Mouse (Mus musculus): ENCODE results near the gene Gm10188.

The Gm10188 gene

GRCm38 (mm10) chr1:132226297-132227080, 3.1 kb downstream of the Gm10188 start:
- DNase-seq (ENCODE audit: low read depth, low spot score): no peak

GRCm38 (mm10) chr1:132222166-132222565, 7.4 kb downstream of the Gm10188 start:
- DNase-seq (ENCODE audit: low read depth, low spot score): no peak

- no peak for DNase-seq (ENCODE audit: low read depth, low spot score)
Observed at GRCm38 (mm10) chr1:132221627-132222026, 7.9 kb downstream of the Gm10188 start.

- DNase-seq (ENCODE audit: low read depth, low spot score): no peak
Observed at GRCm38 (mm10) chr1:132216276-132216675, 13.3 kb downstream of the Gm10188 start.

GRCm38 (mm10) chr1:132213076-132213475, 16.5 kb downstream of the Gm10188 start:
- no peak for DNase-seq (ENCODE audit: low read depth, low spot score)

- peak; percentile 16 for DNase-seq (ENCODE audit: low read depth, low spot score)
Observed at GRCm38 (mm10) chr1:132212218-132212617, 17.3 kb downstream of the Gm10188 start.

- DNase-seq (ENCODE audit: low read depth, low spot score): no peak
Observed at GRCm38 (mm10) chr1:132211672-132212071, 17.9 kb downstream of the Gm10188 start.

- no peak for DNase-seq (ENCODE audit: low read depth, low spot score)
Observed at GRCm38 (mm10) chr1:132210922-132211321, 18.6 kb downstream of the Gm10188 start.

GRCm38 (mm10) chr1:132209400-132209799, 20.2 kb downstream of the Gm10188 start:
- no peak for DNase-seq (ENCODE audit: low read depth, low spot score)

- DNase-seq (ENCODE audit: low read depth, low spot score): no peak
Observed at GRCm38 (mm10) chr1:132208154-132208553, 21.4 kb downstream of the Gm10188 start.

GRCm38 (mm10) chr1:132206828-132207227, 22.7 kb downstream of the Gm10188 start:
- no peak for DNase-seq (ENCODE audit: low read depth, low spot score)

GRCm38 (mm10) chr1:132205958-132206357, 23.6 kb downstream of the Gm10188 start:
- no peak for DNase-seq (ENCODE audit: low read depth, low spot score)

- no peak for DNase-seq (ENCODE audit: low read depth, low spot score)
Observed at GRCm38 (mm10) chr1:132202771-132203170, 26.8 kb downstream of the Gm10188 start.

- no peak for DNase-seq (ENCODE audit: low read depth, low spot score)
Observed at GRCm38 (mm10) chr1:132201936-132202335, 27.6 kb downstream of the Gm10188 start.

GRCm38 (mm10) chr1:132201511-132201860, 28.1 kb downstream of the Gm10188 start:
- DNase-seq (ENCODE audit: low read depth, low spot score): no peak

GRCm38 (mm10) chr1:132200562-132201510, 28.7 kb downstream of the Gm10188 start:
- DNase-seq (ENCODE audit: low read depth, low spot score): no peak

- no peak for DNase-seq (ENCODE audit: low read depth, low spot score)
Observed at GRCm38 (mm10) chr1:132199934-132200333, 29.6 kb downstream of the Gm10188 start.

GRCm38 (mm10) chr1:132199244-132199643, 30.3 kb downstream of the Gm10188 start:
- DNase-seq (ENCODE audit: low read depth, low spot score): no peak

- DNase-seq (ENCODE audit: low read depth, low spot score): no peak
Observed at GRCm38 (mm10) chr1:132198401-132199071, 31.0 kb downstream of the Gm10188 start.

- DNase-seq (ENCODE audit: low read depth, low spot score): no peak
Observed at GRCm38 (mm10) chr1:132197666-132198065, 31.9 kb downstream of the Gm10188 start.

- no peak for DNase-seq (ENCODE audit: low read depth, low spot score)
Observed at GRCm38 (mm10) chr1:132196337-132196736, 33.2 kb downstream of the Gm10188 start.

- no peak for DNase-seq (ENCODE audit: low read depth, low spot score)
Observed at GRCm38 (mm10) chr1:132195681-132196080, 33.9 kb downstream of the Gm10188 start.

Data from c-Kit-negative CD71-positive TER-119-positive erythroid progenitor cells, embryonic 14.5 days (primary cell).